Mouse (Mus musculus): ENCODE results near the gene Cntf.
A peak's percentile ranks its signal among the peaks of the same experiment; 100 is the strongest.
"Not testable (repeated sequence)": the region's sequence is repeated elsewhere in the genome, so short reads cannot be mapped to it uniquely, and the experiment has no call there.

The Cntf gene

GRCm38 (mm10) chr19:12770888-12771287 is 5.5 kb upstream of the Cntf start:
- no peak for ATAC-seq (ENCODE audit: insufficient number of reproducible peaks, low FRiP score, low TSS enrichment)

DNA sequence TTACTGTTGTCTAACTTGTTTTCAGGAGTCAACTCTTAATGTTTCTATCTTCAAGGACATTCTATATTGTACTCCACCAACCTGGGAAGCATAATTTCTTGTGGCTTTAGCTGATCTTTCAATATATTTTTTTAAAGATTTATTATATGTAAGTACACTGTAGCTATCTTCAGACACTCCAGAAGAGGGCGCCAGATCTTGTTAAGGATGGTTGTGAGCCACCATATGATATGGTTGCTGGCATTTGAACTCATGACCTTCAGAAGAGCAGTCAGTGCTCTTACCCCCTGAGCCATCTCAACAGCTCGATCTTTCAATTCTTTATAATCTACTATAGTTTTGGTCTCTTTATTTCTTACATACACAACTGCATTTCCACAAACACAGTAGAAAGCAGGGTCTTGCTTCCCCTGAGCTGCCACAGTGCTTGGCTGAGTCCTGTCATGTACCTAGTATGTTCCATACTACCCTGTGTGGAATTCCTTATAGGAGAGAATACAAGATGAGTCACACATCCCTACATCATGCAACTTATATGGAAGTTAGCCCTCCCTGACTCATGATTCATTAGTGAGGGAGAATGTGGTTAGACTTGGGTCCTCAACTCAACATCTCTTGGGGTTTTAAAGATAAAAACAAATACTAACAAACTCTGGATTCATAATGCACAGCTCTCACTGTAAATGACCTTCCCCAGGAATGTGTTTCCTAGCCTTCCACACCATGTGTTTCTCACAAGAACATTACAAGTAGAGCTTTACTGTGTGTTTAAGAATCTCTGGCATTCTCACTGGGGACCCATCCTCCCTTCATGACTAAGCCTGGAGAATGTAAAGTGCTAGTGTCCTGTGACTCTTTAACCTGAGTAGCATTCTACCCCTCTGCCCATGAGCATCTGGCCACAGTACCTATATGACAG is 3.0 kb downstream of the Cntf start:
- no peak for ATAC-seq (ENCODE audit: insufficient number of reproducible peaks, low FRiP score, low TSS enrichment)

DNA sequence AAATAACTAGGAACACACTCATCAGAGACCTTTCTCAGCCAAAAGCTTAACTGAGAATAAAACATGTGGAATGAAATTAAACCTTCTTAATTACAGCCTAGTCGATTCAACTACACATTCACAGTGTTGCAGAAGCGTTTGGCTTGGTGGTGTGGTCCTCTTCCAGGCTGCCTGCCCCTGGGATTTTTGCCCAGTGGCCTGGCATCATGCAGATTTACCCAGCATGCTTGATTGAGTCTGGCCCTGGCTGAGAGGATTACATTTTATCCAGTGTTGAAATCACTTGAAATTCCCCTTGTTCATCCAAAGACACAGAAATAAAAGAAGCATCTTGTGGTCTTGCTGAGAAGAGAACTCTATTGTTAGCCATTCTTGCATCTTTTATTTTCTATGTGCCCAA is 5.8 kb downstream of the Cntf start:
- peak; percentile 85 for ATAC-seq (ENCODE audit: insufficient number of reproducible peaks, low FRiP score, low TSS enrichment)

GRCm38 (mm10) chr19:12758936-12759478 is 6.4 kb downstream of the Cntf start:
- no peak for ATAC-seq (ENCODE audit: insufficient number of reproducible peaks, low FRiP score, low TSS enrichment)

GRCm38 (mm10) chr19:12756286-12756685 is 9.1 kb downstream of the Cntf start:
- ATAC-seq (ENCODE audit: insufficient number of reproducible peaks, low FRiP score, low TSS enrichment) = no peak

DNA sequence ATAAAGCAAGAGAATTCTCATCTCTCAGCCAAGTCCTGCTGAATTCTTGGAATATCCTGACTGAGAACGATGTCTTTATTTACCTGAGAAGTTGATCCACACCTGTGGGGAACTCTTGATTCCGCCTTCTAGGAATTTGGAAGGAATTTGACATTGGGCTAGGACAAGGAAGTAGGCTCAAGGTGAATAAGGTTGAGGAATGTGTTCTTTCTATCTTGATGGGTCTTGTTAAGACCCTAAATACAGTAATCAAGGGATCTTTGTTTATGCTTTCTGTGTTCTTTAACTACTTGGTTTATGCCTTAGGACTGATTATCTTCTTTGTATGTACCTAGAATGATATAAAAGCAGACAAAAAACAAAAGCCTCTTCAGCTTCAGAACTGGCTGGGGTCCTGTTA is 33.5 kb downstream of the Cntf start:
- no peak for ATAC-seq (ENCODE audit: insufficient number of reproducible peaks, low FRiP score, low TSS enrichment)

GRCm38 (mm10) chr19:12731036-12731435 is 34.4 kb downstream of the Cntf start:
- ATAC-seq (ENCODE audit: insufficient number of reproducible peaks, low FRiP score, low TSS enrichment) = no peak

GRCm38 (mm10) chr19:12725851-12726250 is 39.6 kb downstream of the Cntf start:
- ATAC-seq (ENCODE audit: insufficient number of reproducible peaks, low FRiP score, low TSS enrichment) = no peak

GRCm38 (mm10) chr19:12722308-12722707 is 43.1 kb downstream of the Cntf start:
- no peak for ATAC-seq (ENCODE audit: insufficient number of reproducible peaks, low FRiP score, low TSS enrichment)

GRCm38 (mm10) chr19:12721596-12721995 is 43.8 kb downstream of the Cntf start:
- ATAC-seq (ENCODE audit: insufficient number of reproducible peaks, low FRiP score, low TSS enrichment) = not testable (repeated sequence)

DNA sequence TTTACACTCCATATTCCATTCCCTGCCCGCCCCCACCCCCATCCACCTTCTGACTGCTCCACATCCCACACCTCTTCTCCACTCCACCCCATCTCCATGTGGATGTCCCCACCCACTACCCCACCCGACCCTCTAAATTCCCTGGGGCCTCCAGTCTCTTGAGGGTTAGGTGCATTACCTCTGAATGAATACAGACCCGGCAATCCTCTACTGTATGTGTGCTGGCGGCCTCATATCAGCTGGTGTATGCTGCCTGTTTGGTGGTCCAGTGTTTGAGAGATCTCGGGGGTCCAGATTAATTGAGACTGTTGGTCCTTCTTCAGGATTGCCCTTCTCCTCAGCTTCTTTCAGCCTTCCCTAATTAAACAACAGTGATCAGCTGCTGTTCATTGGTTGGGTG is 44.5 kb downstream of the Cntf start:
- not testable (repeated sequence) for ATAC-seq (ENCODE audit: insufficient number of reproducible peaks, low FRiP score, low TSS enrichment)

- no peak for ATAC-seq (ENCODE audit: insufficient number of reproducible peaks, low FRiP score, low TSS enrichment)
These were observed 45.0 kb downstream of the Cntf start for GRCm38 (mm10) chr19:12720463-12720862.

- no peak for ATAC-seq (ENCODE audit: insufficient number of reproducible peaks, low FRiP score, low TSS enrichment)
These were observed 46.2 kb downstream of the Cntf start for GRCm38 (mm10) chr19:12719189-12719588.
